ENCODE assay signal across 8 mouse cellular contexts in the genomic region with DNA sequence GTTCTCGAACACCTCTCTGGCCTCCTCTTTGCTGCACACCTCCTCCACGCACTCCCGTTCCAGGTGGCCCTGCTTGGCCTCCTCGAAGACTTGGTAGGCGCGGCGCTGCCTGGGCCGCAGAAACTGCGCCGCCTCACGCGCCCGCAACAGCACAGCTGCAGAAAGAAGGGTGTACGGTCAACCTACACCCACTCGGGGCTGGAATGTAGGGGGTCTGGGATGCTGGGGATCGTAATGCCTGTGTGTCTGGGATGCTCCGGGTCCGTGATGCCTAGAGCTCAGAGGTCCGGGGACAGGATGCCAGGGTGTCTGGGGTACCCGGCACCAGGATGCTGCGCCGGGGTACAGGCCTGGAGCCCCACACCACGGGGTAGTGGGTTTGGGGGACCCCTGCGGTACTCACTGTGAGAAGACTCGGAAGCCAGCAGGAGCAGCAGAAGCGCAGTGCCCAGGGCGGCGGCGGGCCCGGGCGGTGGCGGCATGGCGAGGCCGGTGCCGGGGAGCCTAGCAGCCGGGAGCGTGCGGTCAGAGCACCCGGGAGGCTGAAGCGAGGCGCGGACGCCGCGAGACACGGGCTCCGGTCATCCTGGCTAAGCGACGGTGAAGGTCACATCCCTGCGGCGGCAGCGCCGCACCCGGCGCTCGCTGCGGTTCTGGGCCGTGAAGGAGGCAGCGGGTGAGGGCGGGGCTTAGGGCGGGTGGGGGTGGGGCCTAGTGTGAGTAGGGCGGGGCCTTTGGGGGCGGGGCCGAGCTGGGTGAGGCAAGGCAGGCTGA. TPM values are rescaled to one million over a fixed set of nuclear protein-coding genes. Genes with fewer than 3 reads are reported as not detected.
DNase-seq lines count a peak whose midpoint lies in the region; ATAC-seq lines count a peak whose summit lies in the region.

A gene (minus strand): TSS at position 633 of the 774 bp plus-strand sequence.

- ATAC-seq in hindbrain, embryonic 12.5 days (ENCODE audit: low FRiP score): peak; percentile 85

- H3K9ac ChIP-seq in hindbrain, embryonic 12.5 days: peak within 1 kb of the TSS; percentile 63

- H3K4me3 ChIP-seq in hindbrain, embryonic 12.5 days: peak within 1 kb of the TSS; percentile 56

- WGBS in hindbrain, embryonic 12.5 days: 3% methylated on average over 62 of the region's 64 CpGs

- no peaks in the 10 kb centered on the region for H3K36me3 ChIP-seq in hindbrain, embryonic 12.5 days

- no peak within 1 kb of the TSS for H3K27ac ChIP-seq in hindbrain, embryonic 12.5 days

- peak within 1 kb of the TSS; percentile 90 for H3K4me2 ChIP-seq in hindbrain, embryonic 12.5 days (replicated peaks)

- DNase-seq in adrenal gland, postnatal 25 days: peak; percentile 81
- peak; percentile 84 to 93 for DNase-seq in cerebellum, postnatal 25 days
- DNase-seq in gastrocnemius, adult 18-20 months (ENCODE audit: low spot score): peak; percentile 46
- DNase-seq in layer of hippocampus, postnatal 25 days (ENCODE audit: extremely low spot score in 1 of 2, low spot score in 1 of 2): peak; percentile 59 to 70
- DNase-seq in lung, postnatal 36 days: peak; percentile 64
- peak; percentile 77 for DNase-seq in retina, postnatal 1 day
- no peak for DNase-seq in spleen, postnatal 36 days (ENCODE audit: low spot score in 2 of 2)

- H3K9me3 ChIP-seq in hindbrain, embryonic 12.5 days (replicated peaks): no peaks in the 10 kb centered on the region

- peaks cover 16% of the 10 kb centered on the region for H3K4me1 ChIP-seq in hindbrain, embryonic 12.5 days

- peaks cover 43% of the 10 kb centered on the region for H3K27me3 ChIP-seq in hindbrain, embryonic 12.5 days

RNA-seq across cellular contexts. Expression of the gene that starts here (rescaled TPM):
- 99.3 and 166 TPM in 2 replicates for total RNA-seq in adrenal gland, postnatal 25 days (2021)
- total RNA-seq in gastrocnemius, adult 18-20 months (2021): 10 to 100 TPM; 68.0 to 69.5 TPM
- 20.8 and 22.7 TPM in 2 replicates for polyA plus RNA-seq in hindbrain, embryonic 12.5 days (2016; fragmentation: Nextera tagmentation; extraction: Ambion mirVana)
- total RNA-seq in layer of hippocampus, postnatal 25 days (2021): 10 to 100 TPM; 89.4 to 94.4 TPM

Comparison
In these comparisons a context has a peak if more than half of its experiments do, and no peak if none do; other contexts are left out.
1. DNase-seq: peak in adrenal gland, postnatal 25 days (single experiment), cerebellum, postnatal 25 days (2 of 2), gastrocnemius, adult 18-20 months (single experiment), layer of hippocampus, postnatal 25 days (2 of 2), lung, postnatal 36 days (single experiment) and retina, postnatal 1 day (single experiment); none in spleen, postnatal 36 days (0 of 2).